Mouse (Mus musculus) lung, postnatal 0 days (tissue): ENCODE measurements around the gene Usp33. TPM values are rescaled to one million over a fixed set of nuclear protein-coding genes. Genes with fewer than 3 reads are reported as not detected.
A peak's percentile ranks its signal among the peaks of the same experiment; 100 is the strongest.

Source experiments
- ATAC-seq: fragments of 200-750 bp; cut with Nextera tagmentation; 2 replicates; pipeline ENCODE4 v1.8.0; 2017; ENCODE audit warnings: moderate library complexity
- DNase-seq: peaks from one replicate; pipeline ENCODE4 v3.0.0-alpha.2; 2016; ENCODE audit warnings: low spot score
- H3K27ac ChIP-seq: fragments of 300-500 bp; sonication (generic); 2 replicates; pipeline ENCODE4 v1.5.1; 2014; ENCODE audit warnings: antibody characterized with exemption, mild to moderate bottlenecking, low read length, mixed read lengths
- H3K27me3 ChIP-seq: fragments of 300-500 bp; sonication (generic); replicated peaks from 2 replicates; pipeline ENCODE4 v1.6.1; 2014; ENCODE audit warnings: low read length, mixed read lengths; ENCODE audit not compliant: insufficient read depth
- H3K36me3 ChIP-seq: fragments of 300-500 bp; sonication (generic); 2 replicates; pipeline ENCODE4 v1.6.1; 2014; ENCODE audit warnings: low read length, mixed read lengths; ENCODE audit not compliant: insufficient read depth
- H3K4me1 ChIP-seq: fragments of 300-500 bp; sonication (generic); 2 replicates; pipeline ENCODE4 v1.6.1; 2014; ENCODE audit warnings: antibody characterized with exemption, low read depth, low read length, mixed read lengths; ENCODE audit not compliant: insufficient read depth
- H3K4me2 ChIP-seq: fragments of 300-500 bp; sonication (generic); replicated peaks from 2 replicates; pipeline ENCODE4 v1.6.1; 2014; ENCODE audit warnings: low read depth, mild to moderate bottlenecking, low read length, moderate library complexity, mixed read lengths
- H3K4me3 ChIP-seq: fragments of 300-500 bp; sonication (generic); 2 replicates; pipeline ENCODE4 v1.5.1; 2014; ENCODE audit warnings: low read depth, low read length
- H3K9ac ChIP-seq: fragments of 300-500 bp; sonication (generic); replicated peaks from 2 replicates; pipeline ENCODE4 v1.6.1; 2014; ENCODE audit warnings: low read depth, mild to moderate bottlenecking
- H3K9me3 ChIP-seq: fragments of 300-500 bp; sonication (generic); 2 replicates; pipeline ENCODE4 v1.6.1; 2016; ENCODE audit warnings: low read length, mixed read lengths
- CTCF ChIP-seq: IDR thresholded peaks from 2 replicates; pipeline ENCODE4 v1.5.1; 2016; ENCODE audit warnings: antibody characterized with exemption, mild to moderate bottlenecking
- EP300 ChIP-seq: IDR thresholded peaks from 2 replicates; pipeline ENCODE4 v1.6.1; 2016; ENCODE audit warnings: antibody characterized with exemption, mild to moderate bottlenecking, control low read depth
- WGBS: fragments of 180-500 bp; shearing (Covaris S2); extraction: QIAGEN DNeasy Blood & Tissue Kit; methylation state at CpG from one replicate; pipeline ENCODE4 v1.1.7; 2014; 5-methylcytosine and 5-hydroxymethylcytosine counted together
- polyA plus RNA-seq: library from polyadenylated mRNA; unstranded; fragments of >200 nt; fragmentation: Nextera tagmentation; extraction: Ambion mirVana; gene quantifications from 2 replicates; pipeline ENCODE4 v1.2.1, GENCODE M21; 2015

The Usp33 gene
- polyA plus RNA-seq, 1 experiment from 2014 or later, result 43.1 TPM

DNA sequence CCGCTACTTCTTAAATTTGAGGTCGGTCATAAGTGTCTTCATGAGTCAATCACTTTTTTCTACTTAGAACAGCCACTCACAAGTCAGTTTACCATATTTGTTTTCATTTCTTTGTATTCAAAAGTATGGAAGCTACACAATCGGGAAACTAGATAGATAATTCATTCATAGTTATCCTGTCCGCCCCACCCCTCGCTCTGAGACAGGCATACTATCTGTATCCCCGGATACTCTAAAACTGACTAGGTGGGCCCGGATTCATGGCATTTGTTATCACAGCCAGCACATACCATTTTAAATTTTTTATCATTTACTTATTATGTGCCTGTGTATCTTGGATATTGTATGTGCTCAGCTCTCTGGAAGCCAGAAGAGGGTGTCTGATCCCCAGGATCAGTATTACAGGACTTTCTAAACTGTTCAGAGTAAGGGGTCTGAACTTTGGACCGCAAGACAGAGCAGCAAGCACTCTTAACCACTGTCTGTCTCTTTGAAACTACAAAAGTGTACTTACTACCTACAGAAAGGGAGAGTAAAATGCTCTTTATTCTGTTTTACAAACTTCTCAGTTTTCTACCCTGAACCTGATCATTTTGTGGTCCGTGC lies 51.2 kb downstream of the Usp33 start:
- ATAC-seq, result no peak
- WGBS, result 34% methylated on average over 9 of the region's 9 CpGs
- Histone ChIP-seq H3K4me2 (peak overlapping the region; percentile 83), H3K4me1 (peaks cover 8% of the 10 kb centered on the region; the same call in 1 of the 2 replicates), H3K27ac (peak overlapping the region; percentile 97; the same call in 1 of the 2 replicates), H3K9me3 (no peaks in the 10 kb centered on the region), H3K27me3 (no peaks in the 10 kb centered on the region), H3K4me3 (peak overlapping the region; percentile 85), H3K9ac (peak overlapping the region; percentile 86), H3K36me3 (no peaks in the 10 kb centered on the region)
- no peak for DNase-seq
- TF ChIP-seq EP300, result no peak

DNA sequence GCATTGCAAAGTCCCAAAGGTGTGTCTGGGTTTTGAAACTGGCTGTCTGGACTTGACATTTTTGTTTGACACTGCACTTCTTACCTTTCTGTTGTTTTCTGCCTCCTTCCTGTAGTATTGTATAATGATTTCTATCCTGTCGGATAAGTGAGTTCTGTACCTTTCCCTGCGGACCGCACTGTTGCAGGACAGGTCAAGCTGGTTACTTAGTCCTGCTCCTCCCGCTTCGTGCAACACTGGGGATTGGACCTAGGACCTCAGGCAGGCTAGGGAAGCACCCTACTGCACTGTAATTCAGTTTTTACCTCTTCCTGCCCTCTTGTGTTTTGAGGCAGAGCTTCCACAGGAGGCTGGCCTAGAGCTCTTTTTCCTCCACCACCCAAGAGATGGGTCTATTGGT lies 54.2 kb downstream of the Usp33 start:
- H3K9ac ChIP-seq, result no peak overlapping the region
- 0 out of 2 replicates have a peak, but pooled peaks cover 3% of the 10 kb centered on the region for H3K4me1 ChIP-seq
- DNase-seq (no peak), ATAC-seq (no peak)
- H3K27me3 ChIP-seq, result no peaks in the 10 kb centered on the region
- WGBS, result 50% methylated on average over 5 of the region's 5 CpGs
- no peaks in the 10 kb centered on the region for H3K36me3 ChIP-seq
- TF ChIP-seq EP300, result no peak
- TF ChIP-seq CTCF, result no peak
- no peak overlapping the region for H3K4me2 ChIP-seq
- H3K27ac ChIP-seq, result no peak overlapping the region
- H3K4me3 ChIP-seq, result no peak overlapping the region
- H3K9me3 ChIP-seq, result no peaks in the 10 kb centered on the region

DNA sequence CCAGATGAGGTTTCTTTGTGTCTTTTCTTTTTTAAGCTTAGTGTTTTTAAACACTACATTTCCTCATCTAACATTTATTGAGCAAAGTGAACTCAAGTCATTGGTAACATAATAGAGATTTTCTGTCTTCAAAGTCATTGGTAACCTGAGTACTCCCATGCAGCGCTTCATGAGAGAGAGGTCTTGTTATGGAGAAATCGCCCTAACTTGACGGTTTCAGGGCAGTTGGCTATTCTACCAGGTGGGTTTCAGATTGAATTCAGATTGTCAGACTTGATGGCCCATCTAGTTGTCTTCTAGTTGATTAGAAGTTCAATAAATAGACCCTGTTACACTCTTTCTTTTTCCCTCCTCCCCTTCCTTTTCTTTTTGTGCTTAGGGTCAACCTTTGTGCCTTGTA lies 54.6 kb downstream of the Usp33 start:
- Histone ChIP-seq H3K4me2 (no peak overlapping the region), H3K27ac (no peak overlapping the region), H3K27me3 (no peaks in the 10 kb centered on the region), H3K9ac (no peak overlapping the region), H3K9me3 (no peaks in the 10 kb centered on the region), H3K36me3 (no peaks in the 10 kb centered on the region), H3K4me1 (0 out of 2 replicates have a peak, but pooled peaks cover 3% of the 10 kb centered on the region), H3K4me3 (no peak overlapping the region)
- ATAC-seq (no peak), DNase-seq (no peak)
- TF ChIP-seq EP300 (no peak), CTCF (no peak)
- WGBS, result 85% methylated on average over 3 of the region's 3 CpGs

DNA sequence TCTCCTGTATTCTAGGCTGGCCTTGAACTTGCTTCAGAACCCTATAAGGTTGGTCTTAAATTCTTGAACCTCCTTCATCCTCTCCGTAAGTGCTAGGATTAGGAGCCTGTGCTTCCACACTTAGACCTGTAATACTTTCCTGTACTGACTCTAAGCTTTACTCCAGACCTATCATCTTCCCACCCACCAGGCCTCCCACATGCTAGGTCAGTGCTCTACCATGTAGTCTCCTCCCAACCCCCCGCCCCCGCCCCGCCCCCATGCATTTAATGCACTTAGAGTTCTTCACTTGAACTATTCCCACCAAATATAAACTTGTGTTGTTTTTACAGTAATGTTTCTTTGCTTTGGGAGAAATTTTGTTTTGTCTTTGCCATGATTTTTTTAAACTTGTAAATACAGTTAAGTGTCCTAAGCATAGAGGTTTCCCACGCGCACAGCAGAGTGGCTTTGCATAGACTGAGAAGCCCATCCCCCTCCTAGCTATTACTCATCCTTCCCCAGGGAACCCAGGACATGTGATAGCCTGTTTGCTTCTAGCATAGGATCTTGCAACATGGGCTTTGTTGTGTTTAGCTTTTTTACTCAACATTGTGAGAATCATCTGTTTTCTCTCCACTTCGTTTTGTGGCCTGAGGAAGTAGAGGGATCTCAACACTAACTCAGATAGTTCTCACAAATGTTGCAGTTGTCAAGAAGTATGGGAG lies 55.8 kb downstream of the Usp33 start:
- no peak overlapping the region for H3K4me3 ChIP-seq
- TF ChIP-seq CTCF, result no peak
- peak; percentile 25; the same call in 1 of the 2 replicates for TF ChIP-seq EP300
- 74% methylated on average over 7 of the region's 7 CpGs for WGBS
- H3K4me1 ChIP-seq, result 0 out of 2 replicates have a peak, but pooled peaks cover 3% of the 10 kb centered on the region
- no peak overlapping the region for H3K9ac ChIP-seq
- H3K4me2 ChIP-seq, result no peak overlapping the region
- peak; percentile 89 for ATAC-seq
- no peaks in the 10 kb centered on the region for H3K27me3 ChIP-seq
- H3K36me3 ChIP-seq, result no peaks in the 10 kb centered on the region
- H3K9me3 ChIP-seq, result no peaks in the 10 kb centered on the region
- no peak overlapping the region for H3K27ac ChIP-seq
- DNase-seq, result peak; percentile 82

DNA sequence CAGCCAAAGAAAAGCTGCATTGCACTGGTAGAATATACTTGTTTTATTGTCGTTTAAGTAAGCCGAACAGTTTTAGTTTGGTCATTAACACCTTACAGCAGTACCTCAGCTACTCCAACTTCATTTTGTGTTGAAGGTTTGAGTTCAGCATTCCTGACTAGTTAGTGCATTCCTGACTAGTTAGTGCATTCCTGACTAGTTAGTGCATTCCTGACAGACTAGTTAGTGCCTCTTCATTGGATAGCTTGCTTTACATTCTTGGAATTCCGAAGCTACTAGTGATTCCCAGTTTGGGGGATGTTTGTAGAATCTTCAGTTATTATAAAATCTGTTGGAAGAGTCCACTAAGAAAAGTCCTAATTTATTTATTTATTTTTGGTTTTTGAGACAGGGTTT lies 56.4 kb downstream of the Usp33 start:
- 75% methylated on average over 3 of the region's 3 CpGs for WGBS
- Histone ChIP-seq H3K9me3 (no peaks in the 10 kb centered on the region), H3K36me3 (no peaks in the 10 kb centered on the region), H3K27me3 (no peaks in the 10 kb centered on the region), H3K4me1 (0 out of 2 replicates have a peak, but pooled peaks cover 3% of the 10 kb centered on the region), H3K9ac (no peak overlapping the region), H3K4me3 (no peak overlapping the region), H3K4me2 (no peak overlapping the region), H3K27ac (no peak overlapping the region)
- TF ChIP-seq EP300 (no peak), CTCF (no peak)
- ATAC-seq, result no peak
- no peak for DNase-seq

DNA sequence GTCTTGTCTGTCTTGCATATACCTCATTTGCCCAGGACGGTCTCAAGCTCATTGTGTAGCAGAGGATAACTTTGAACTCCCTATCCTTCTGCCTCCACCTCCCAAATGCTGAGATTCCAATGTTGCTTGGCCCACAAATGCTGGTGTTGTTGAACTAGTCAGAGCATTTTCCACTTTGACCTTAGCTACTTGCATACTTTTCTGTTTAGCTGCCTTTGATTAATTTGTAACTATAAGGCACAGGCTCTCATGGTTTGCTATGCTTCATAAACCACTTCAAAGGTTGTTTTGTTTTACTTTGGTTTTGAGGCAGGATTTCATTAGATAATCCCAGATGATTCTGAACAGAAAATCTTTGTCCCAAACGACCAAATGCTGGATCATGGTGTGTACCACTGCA lies 57.5 kb downstream of the Usp33 start:
- Histone ChIP-seq H3K4me3 (no peak overlapping the region), H3K9ac (no peak overlapping the region), H3K4me1 (0 out of 2 replicates have a peak, but pooled peaks cover 3% of the 10 kb centered on the region), H3K4me2 (no peak overlapping the region), H3K36me3 (no peaks in the 10 kb centered on the region), H3K27me3 (no peaks in the 10 kb centered on the region), H3K27ac (no peak overlapping the region), H3K9me3 (no peaks in the 10 kb centered on the region)
- TF ChIP-seq EP300 (no peak), CTCF (no peak)
- 70% methylated on average over 2 of the region's 2 CpGs for WGBS
- no peak for DNase-seq
- ATAC-seq, result no peak
